Mouse (Mus musculus) embryonic facial prominence, embryonic 15.5 days (tissue): ENCODE data around the gene Gm20708. TPM values are rescaled to one million over a fixed set of nuclear protein-coding genes. Genes with fewer than 3 reads are reported as not detected.

Experiments used
- ATAC-seq: fragments of 200-750 bp; cut with Nextera tagmentation; 2 replicates; pipeline ENCODE4 v1.8.0; 2017; ENCODE audit warnings: low read depth, moderate TSS enrichment; ENCODE audit not compliant: insufficient number of reproducible peaks, low FRiP score, low TSS enrichment
- H3K27ac ChIP-seq: fragments of 300-500 bp; sonication (generic); replicated peaks from 2 replicates; pipeline ENCODE4 v1.5.1; 2015; ENCODE audit warnings: mild to moderate bottlenecking, inconsistent platforms
- H3K27me3 ChIP-seq: fragments of 300-500 bp; sonication (generic); 2 replicates; pipeline ENCODE4 v1.6.1; 2015; ENCODE audit warnings: inconsistent platforms
- H3K36me3 ChIP-seq: fragments of 300-500 bp; sonication (generic); 2 replicates; pipeline ENCODE4 v1.6.1; 2015; ENCODE audit warnings: mild to moderate bottlenecking, inconsistent platforms
- H3K4me1 ChIP-seq: fragments of 300-500 bp; sonication (generic); 2 replicates; pipeline ENCODE4 v1.6.1; 2015; ENCODE audit warnings: inconsistent platforms
- H3K4me2 ChIP-seq: fragments of 300-500 bp; sonication (generic); replicated peaks from 2 replicates; pipeline ENCODE4 v1.6.1; 2015; ENCODE audit warnings: mild to moderate bottlenecking, inconsistent platforms
- H3K4me3 ChIP-seq: fragments of 300-500 bp; sonication (generic); replicated peaks from 2 replicates; pipeline ENCODE4 v1.5.1; 2015; ENCODE audit warnings: mild to moderate bottlenecking, inconsistent platforms
- H3K9ac ChIP-seq: fragments of 300-500 bp; sonication (generic); 2 replicates; pipeline ENCODE4 v1.6.1; 2015; ENCODE audit warnings: inconsistent platforms
- H3K9me3 ChIP-seq: fragments of 300-500 bp; sonication (generic); replicated peaks from 2 replicates; pipeline ENCODE4 v1.6.1; 2016; ENCODE audit warnings: inconsistent platforms
- WGBS: fragments of 180-500 bp; shearing (Covaris S2); methylation state at CpG from one replicate; pipeline ENCODE4 v1.1.7; 2015; 5-methylcytosine and 5-hydroxymethylcytosine counted together
- polyA plus RNA-seq: library from polyadenylated mRNA; unstranded; fragments of >200 nt; fragmentation: Nextera tagmentation; extraction: Ambion mirVana; gene quantifications from 2 replicates; pipeline ENCODE4 v1.2.1, GENCODE M21; 2015

Gm20708 gene
- polyA plus RNA-seq, 1 experiment from 2014 or later = 0.76 TPM

DNA sequence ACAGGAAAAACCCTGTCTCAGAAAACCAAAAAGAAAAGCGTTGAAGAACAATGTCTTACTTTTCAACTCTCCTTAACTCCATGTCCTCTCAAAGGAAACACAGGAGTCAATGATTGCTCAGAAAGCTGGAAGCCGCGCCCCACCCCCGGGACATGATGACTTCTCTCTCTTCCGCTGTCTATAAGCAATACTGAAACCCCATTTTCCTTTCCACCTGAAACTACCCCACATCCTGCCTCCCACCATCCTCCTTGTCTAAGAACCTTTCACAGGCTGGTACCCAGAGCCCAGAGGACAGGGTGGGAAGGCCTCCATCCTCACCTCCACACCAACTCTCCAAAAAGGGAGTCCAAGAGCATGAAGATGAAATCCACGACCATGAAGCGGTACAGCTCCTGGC, 37.1 kb upstream of the Gm20708 start:
- H3K27me3 ChIP-seq = no peaks in the 10 kb centered on the region
- peaks cover 35% of the 10 kb centered on the region for H3K36me3 ChIP-seq
- WGBS = 90% methylated on average over 7 of the region's 7 CpGs
- no peak overlapping the region for H3K9ac ChIP-seq
- H3K4me2 ChIP-seq = no peak overlapping the region
- H3K4me1 ChIP-seq = no peaks in the 10 kb centered on the region; the same call in 1 of the 2 replicates
- no peaks in the 10 kb centered on the region for H3K9me3 ChIP-seq
- H3K27ac ChIP-seq = no peak overlapping the region
- no peak overlapping the region for H3K4me3 ChIP-seq
- no peak for ATAC-seq

DNA sequence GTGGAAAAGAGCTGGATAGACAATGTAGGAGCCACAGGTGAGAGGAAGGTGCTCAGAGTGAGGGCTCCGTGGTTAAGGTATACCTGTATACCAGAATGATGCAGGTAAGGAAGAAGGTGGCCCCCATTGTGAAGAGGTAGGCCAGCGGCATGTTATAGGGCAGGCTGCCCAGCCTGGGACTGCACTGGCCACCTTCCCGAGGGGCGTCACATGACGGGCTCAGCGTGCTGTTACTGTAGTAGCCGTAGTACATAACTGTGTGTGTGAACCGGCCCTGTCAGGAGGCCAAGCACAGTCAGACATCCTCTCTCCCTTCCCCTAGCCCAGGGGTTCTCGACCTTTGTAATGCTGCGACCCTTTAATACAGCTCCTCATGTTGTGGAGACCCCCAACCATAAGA, 34.5 kb upstream of the Gm20708 start:
- H3K9me3 ChIP-seq = no peaks in the 10 kb centered on the region
- peaks cover 35% of the 10 kb centered on the region for H3K36me3 ChIP-seq
- no peak for ATAC-seq
- no peak overlapping the region for H3K4me2 ChIP-seq
- WGBS = 91% methylated on average over 10 of the region's 10 CpGs
- peaks cover 15% of the 10 kb centered on the region for H3K4me1 ChIP-seq
- no peak overlapping the region for H3K9ac ChIP-seq
- H3K27ac ChIP-seq = no peak overlapping the region
- no peaks in the 10 kb centered on the region for H3K27me3 ChIP-seq
- no peak overlapping the region for H3K4me3 ChIP-seq

DNA sequence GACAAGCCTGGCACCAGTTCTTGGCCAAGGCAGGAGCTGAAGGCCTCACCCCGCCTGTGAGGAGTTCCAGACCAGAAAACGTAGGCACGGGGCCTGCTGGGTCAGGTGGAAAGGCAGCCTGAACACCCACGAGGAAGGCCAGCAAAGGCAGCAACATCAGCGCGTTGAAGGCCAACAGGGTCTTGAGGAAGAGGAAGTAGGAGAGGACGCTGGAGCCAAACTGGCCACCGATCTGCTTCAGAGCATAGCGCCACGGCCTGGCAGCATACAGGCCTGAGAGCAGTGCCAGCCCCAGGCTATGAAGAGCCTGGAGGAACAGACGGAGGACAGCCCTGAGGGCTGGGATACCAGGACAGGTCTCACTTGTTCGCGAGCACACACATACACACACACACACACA, 33.9 kb upstream of the Gm20708 start:
- peaks cover 35% of the 10 kb centered on the region for H3K36me3 ChIP-seq

DNA sequence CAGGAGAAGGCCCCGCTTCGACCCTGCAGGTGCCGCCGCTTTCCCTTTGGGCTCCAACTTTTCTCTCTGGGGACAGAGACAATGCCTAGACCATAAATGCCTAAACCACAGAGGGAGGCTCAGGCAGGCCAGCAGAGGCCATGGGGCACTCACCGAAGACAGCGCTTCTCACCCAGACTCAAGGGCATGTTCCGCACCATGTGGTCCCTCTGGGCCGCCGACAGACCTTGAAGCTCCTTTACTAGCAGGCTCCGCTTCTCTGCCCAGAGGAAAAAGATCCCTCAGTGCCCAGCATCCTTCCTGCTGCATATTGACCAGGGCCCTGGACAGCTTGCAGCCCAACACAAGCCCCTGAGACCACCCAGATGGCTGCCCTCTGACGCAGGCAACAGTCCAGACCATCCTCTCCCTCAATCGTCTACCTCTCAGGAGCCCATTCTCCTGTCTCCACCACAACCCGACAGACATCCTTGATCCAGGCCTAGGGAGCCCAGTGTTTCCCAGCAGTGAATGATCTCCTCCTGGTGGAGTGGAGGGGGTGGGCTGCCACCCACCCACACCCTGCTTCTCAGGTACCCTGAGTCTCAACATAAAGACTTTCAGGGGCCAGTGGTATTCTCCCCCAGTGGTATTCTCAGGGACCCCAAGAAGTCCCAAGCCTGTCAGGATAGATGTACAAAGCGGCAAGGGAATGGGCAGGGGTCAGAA, 33.2 kb upstream of the Gm20708 start:
- peaks cover 35% of the 10 kb centered on the region for H3K36me3 ChIP-seq

More for the DNA sequence above, 33.9 kb upstream of the Gm20708 start:
- 88% methylated on average over 13 of the region's 13 CpGs for WGBS
- Histone ChIP-seq H3K4me1 (peaks cover 22% of the 10 kb centered on the region), H3K9ac (no peak overlapping the region), H3K4me3 (no peak overlapping the region), H3K4me2 (no peak overlapping the region), H3K27ac (no peak overlapping the region), H3K27me3 (no peaks in the 10 kb centered on the region), H3K9me3 (no peaks in the 10 kb centered on the region)
- no peak for ATAC-seq

DNA sequence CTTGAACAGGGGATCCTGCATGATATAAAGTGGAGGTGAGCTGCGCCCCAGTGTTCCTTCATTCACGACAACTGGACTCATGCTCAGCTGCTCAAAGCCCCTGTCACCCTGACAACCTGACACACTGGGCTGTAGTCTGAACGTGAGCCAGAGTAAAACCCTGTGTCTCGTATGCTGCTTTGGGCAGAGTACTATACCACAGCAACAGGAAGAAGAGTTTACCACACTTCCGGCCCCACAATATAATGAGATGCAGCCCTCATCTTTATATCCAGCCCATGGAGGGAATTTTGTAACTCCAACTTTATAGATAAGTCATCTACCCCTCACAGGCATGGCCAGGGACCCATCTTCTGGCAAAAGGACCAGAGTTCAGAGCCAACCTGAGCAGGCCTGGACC, 32.4 kb upstream of the Gm20708 start:
- H3K27me3 ChIP-seq = no peaks in the 10 kb centered on the region
- H3K4me1 ChIP-seq = peaks cover 37% of the 10 kb centered on the region
- no peak overlapping the region for H3K27ac ChIP-seq
- H3K4me3 ChIP-seq = no peak overlapping the region
- H3K9ac ChIP-seq = no peak overlapping the region
- H3K9me3 ChIP-seq = no peaks in the 10 kb centered on the region
- peaks cover 31% of the 10 kb centered on the region for H3K36me3 ChIP-seq
- 79% methylated on average over 5 of the region's 5 CpGs for WGBS
- ATAC-seq = no peak
- no peak overlapping the region for H3K4me2 ChIP-seq

More for the DNA sequence above, 33.2 kb upstream of the Gm20708 start:
- Histone ChIP-seq H3K4me1 (peaks cover 29% of the 10 kb centered on the region), H3K4me3 (no peak overlapping the region), H3K27ac (no peak overlapping the region), H3K9ac (no peak overlapping the region), H3K4me2 (no peak overlapping the region), H3K9me3 (no peaks in the 10 kb centered on the region), H3K27me3 (no peaks in the 10 kb centered on the region)
- ATAC-seq = no peak
- 91% methylated on average over 14 of the region's 14 CpGs for WGBS

DNA sequence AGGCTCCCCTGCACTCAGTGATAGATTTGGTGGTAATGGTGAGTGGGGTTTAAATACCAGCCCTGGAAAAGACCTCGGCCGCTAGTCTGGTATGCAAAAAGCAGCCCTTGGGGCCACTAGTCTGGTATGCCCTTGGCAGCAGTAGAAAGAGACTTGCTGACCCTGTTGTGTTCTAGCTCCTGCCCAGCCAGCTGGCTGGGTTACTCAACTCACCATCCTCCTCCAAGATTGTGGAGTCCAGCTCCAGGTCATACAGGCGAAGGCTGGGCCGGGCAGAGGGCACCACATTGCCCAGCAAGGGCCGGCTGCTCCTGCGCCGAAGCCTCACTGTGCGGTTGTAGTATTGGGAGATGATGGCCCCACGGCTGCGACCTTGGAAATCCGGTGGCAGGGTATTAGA, 31.4 kb upstream of the Gm20708 start:
- Histone ChIP-seq H3K4me3 (no peak overlapping the region), H3K4me2 (no peak overlapping the region), H3K36me3 (peaks cover 25% of the 10 kb centered on the region), H3K9me3 (no peaks in the 10 kb centered on the region), H3K27ac (no peak overlapping the region), H3K9ac (no peak overlapping the region), H3K27me3 (no peaks in the 10 kb centered on the region), H3K4me1 (peaks cover 42% of the 10 kb centered on the region)
- ATAC-seq = no peak
- 90% methylated on average over 11 of the region's 11 CpGs for WGBS

DNA sequence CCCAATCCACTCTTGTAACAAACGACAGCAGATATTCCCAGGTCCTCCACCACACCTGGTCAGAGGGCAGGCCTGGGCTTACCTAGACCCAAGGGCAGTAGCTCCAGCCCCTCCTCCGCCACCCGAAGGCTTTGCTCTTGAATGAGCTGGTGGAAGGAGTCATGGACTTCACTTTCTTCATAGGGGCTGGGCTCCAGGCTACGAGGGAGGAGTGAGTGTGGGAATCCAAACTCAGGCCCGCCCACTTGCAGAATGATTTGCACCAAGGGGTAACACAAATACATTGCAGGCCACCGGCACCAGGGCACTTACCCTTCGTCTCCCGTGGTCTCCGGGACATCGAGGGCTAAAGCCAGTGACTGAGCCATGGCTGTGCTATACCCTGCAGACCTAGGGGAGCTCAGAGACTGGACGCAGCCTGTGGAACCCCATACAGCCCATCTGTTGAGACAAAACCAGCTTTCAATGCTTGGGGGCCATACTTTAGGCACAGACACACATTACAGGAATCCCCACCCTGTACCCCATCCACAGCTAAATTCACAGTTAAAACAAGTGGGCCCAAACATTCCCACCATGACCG, 30.5 kb upstream of the Gm20708 start:
- Histone ChIP-seq H3K4me2 (peak overlapping the region; percentile 97), H3K27me3 (no peaks in the 10 kb centered on the region), H3K9me3 (no peaks in the 10 kb centered on the region), H3K27ac (peak overlapping the region; percentile 93), H3K4me3 (peak overlapping the region; percentile 54), H3K4me1 (peaks cover 49% of the 10 kb centered on the region), H3K9ac (no peak overlapping the region), H3K36me3 (peaks cover 17% of the 10 kb centered on the region)
- WGBS = 50% methylated on average over 12 of the region's 12 CpGs
- no peak for ATAC-seq

DNA sequence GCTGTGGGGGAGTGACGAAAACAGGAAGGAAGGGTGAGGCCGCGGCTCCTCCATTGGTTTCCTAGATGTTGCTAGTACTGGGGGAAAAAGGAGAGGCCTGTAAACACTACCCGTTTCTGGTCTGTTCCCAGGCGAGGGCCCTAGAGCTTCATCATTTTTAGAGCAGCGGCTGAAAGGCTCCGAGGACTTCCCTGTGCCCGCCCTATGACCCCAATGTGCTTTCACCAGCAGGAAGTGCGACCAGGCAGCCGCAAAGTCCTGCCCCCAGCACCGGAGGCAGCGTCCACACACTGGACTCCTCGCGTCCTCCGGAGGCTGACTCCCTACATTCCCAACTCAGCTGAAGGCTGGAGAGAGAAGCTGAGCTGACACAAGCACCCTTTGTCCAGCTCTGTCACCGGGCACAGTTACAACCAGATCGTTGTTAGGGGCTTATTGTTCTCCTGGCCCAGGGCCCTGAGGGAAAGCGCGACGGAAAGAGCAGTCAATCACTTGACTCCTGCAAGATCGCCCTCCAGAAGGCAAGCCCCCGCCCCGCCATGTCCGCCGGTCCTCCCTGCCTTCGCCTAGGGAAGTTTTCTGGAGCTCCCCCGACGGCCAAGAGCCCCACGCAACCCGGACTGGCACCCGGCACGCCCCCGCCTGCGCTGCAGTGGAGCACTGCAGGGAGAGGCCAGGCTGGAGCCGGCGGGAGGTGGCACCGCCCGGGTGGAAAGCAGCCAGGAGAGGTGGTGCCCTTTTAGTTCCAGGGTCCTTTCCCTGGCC, 29.9 kb upstream of the Gm20708 start:
- Histone ChIP-seq H3K36me3 (peaks cover 13% of the 10 kb centered on the region; the same call in 1 of the 2 replicates), H3K27me3 (no peaks in the 10 kb centered on the region), H3K4me3 (peak overlapping the region; percentile 54), H3K4me1 (peaks cover 49% of the 10 kb centered on the region), H3K9me3 (no peaks in the 10 kb centered on the region), H3K27ac (peak overlapping the region; percentile 93), H3K9ac (peak overlapping the region; percentile 44), H3K4me2 (peak overlapping the region; percentile 97)
- 2% methylated on average over 38 of the region's 38 CpGs for WGBS
- ATAC-seq = peak; percentile 35

DNA sequence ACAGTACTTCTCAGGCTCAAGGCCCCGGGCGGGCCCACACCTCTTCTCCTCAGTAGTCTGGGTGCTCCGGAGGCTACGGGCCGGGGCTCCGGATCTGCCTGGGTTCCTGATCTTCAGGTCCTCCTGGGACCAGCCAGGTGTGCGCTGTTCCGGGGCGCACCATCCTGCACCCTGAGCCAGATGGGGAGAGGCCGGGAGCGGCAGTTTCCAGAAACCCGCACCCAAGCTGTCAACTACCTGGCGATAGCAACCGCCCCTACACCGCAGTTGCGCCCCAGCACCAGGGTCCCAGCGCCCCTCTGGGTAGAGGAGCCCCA, 29.3 kb upstream of the Gm20708 start:
- H3K4me3 ChIP-seq = peak overlapping the region; percentile 54
- H3K27ac ChIP-seq = peak overlapping the region; percentile 93
- no peaks in the 10 kb centered on the region for H3K9me3 ChIP-seq
- peaks cover 8% of the 10 kb centered on the region; the same call in 1 of the 2 replicates for H3K36me3 ChIP-seq
- peak overlapping the region; percentile 97 for H3K4me2 ChIP-seq
- peak; percentile 30; the same call in 1 of the 2 replicates for ATAC-seq
- WGBS = under 1% methylated on average over 16 of the region's 17 CpGs
- H3K27me3 ChIP-seq = no peaks in the 10 kb centered on the region
- peak overlapping the region; percentile 44 for H3K9ac ChIP-seq
- peaks cover 49% of the 10 kb centered on the region for H3K4me1 ChIP-seq

DNA sequence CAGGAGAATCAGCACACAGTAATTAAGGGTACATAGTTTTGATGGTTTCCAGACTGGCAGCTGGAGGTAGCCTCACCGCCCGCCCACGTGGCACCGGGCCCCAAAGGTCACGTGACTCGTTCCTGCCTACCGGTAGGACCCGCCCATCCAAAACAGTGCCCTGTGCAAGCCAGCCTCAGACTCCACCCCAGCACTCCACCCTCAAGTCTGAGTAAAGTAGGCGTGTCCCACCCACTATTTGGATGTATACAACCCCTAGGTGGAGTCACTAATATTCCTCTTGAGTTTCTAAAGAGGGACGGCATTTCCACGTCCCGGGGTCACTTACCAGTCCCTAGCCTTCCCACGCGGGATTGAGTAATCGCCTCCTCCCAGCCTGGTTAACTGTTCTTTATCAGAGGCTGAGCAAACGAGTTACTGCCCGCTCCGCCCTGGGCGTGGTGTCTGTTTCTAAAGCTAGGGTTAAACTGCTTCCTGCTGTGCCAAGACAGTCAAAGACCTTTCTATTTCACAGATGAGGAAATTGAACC, 28.8 kb upstream of the Gm20708 start:
- Histone ChIP-seq H3K36me3 (peaks cover 4% of the 10 kb centered on the region; the same call in 1 of the 2 replicates), H3K9me3 (no peaks in the 10 kb centered on the region), H3K4me3 (peak overlapping the region; percentile 54), H3K4me2 (peak overlapping the region; percentile 97), H3K4me1 (peaks cover 49% of the 10 kb centered on the region), H3K27me3 (no peaks in the 10 kb centered on the region), H3K9ac (peak overlapping the region; percentile 44; the same call in 1 of the 2 replicates), H3K27ac (peak overlapping the region; percentile 93)
- peak; percentile 76 for ATAC-seq
- WGBS = under 1% methylated on average over 19 of the region's 19 CpGs

DNA sequence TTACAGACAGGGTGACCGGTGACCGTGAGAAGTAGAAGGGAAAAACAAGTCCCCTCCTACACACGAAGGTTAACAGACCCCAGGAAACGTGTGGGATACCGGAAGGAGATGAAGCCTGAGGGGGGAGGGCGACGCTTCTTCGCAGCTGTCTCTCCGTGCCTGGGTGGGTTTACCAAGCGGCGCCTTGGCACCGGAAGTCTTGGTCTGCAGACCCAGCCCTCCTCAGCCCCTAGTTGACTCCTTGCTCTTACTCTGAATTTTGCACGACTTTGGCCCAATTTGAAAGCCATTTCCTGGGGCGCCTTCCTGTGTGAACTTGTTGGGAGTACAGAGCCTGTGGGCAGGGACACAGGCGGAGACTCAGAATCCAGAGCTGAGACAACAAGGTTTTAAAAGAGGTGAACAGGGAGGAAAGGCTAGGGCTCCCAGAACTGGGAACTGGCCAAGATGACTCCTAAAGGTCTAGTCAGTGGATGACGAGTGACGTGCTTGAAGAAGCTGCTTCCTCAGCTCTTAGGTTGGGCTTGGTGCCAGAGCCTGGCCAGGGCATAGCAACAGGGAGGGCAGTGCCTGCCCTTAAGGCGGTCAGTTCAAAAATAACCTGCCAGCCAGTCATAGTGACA, 28.2 kb upstream of the Gm20708 start:
- WGBS = 18% methylated on average over 18 of the region's 18 CpGs
- H3K9ac ChIP-seq = no peak overlapping the region
- peak overlapping the region; percentile 54 for H3K4me3 ChIP-seq
- H3K9me3 ChIP-seq = no peaks in the 10 kb centered on the region
- peaks cover 49% of the 10 kb centered on the region for H3K4me1 ChIP-seq
- H3K27ac ChIP-seq = peak overlapping the region; percentile 93
- peak overlapping the region; percentile 97 for H3K4me2 ChIP-seq
- peaks cover 2% of the 10 kb centered on the region; the same call in 1 of the 2 replicates for H3K36me3 ChIP-seq
- ATAC-seq = no peak
- no peaks in the 10 kb centered on the region for H3K27me3 ChIP-seq
